Mouse (Mus musculus): Measurements from ENCODE around the gene Mog. TPM values are rescaled to one million over a fixed set of nuclear protein-coding genes. Genes with fewer than 3 reads are reported as not detected.

Gene Mog
- polyA plus RNA-seq, 1 experiment: not detected

DNA sequence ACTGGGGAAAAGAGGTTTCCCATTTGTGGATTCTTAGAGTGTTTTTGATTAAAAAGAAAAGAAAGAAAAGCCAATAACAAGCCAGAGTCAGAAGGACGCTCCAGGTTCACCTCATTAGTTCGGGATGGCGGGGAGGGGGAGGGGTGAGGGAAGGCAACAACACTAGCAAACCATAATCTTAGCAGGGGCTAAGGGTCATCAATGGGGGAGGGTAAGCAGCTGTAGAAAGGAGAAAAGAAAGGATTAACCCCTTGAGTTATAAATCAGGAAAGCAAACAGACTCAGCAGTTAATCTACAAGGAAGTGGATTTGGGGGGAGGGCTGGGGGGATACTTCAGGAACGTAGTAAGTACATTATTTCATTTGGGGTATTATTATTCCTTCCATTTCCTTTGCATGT is 41.4 kb downstream of the Mog start:
- H3K4me3 ChIP-seq (ENCODE audit: insufficient read depth, low read length): no peak overlapping the region
- no peak overlapping the region for H3K27ac ChIP-seq (ENCODE audit: insufficient read depth, low read length)
- no peak for TF ChIP-seq CTCF (IDR thresholded peaks at IDR 0.05; ENCODE audit: borderline replicate concordance, insufficient read depth, low read length)
- TF ChIP-seq POLR2A (IDR thresholded peaks at IDR 0.05; ENCODE audit: low read depth, low read length): no peak
- no peaks in the 10 kb centered on the region for H3K4me1 ChIP-seq (ENCODE audit: control insufficient read depth, insufficient read depth, low read length)

DNA sequence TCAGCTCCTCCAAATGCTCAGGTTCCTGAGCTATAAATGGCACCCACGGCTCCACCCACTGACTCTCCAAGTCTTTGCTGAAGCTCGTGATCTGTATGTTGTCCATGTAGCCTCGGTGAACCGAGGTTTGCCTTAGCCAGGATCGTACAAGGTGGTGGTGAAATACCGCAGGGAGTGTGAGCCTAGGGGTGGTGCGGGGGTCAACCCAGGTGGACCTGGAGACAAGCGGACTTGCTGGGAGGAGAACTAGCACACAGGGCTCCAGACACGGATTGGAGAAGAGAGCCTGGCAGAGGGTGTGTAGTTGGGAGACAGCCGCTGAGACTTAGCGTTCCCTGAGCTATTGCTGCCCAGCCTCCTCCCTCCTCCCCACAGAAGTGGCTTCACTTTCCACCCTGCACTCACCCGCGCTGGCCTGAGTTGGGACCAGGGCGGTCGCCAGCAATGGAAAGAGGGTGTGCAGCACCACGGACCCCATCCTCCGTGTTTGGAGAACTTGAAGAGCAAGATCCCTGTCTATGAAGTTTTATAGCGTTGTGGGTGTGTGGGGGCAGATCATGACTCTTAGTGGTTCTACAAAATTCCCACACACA is 41.9 kb downstream of the Mog start, which contains the start of gene 2410137M14Rik:
Gene 2410137M14Rik (minus strand): TSS at position 17 of the 593 bp plus-strand sequence.
- no peaks in the 10 kb centered on the region for H3K4me1 ChIP-seq (ENCODE audit: control insufficient read depth, insufficient read depth, low read length)
- H3K4me3 ChIP-seq (ENCODE audit: insufficient read depth, low read length): no peak within 1 kb of the TSS
- TF ChIP-seq POLR2A (IDR thresholded peaks at IDR 0.05; ENCODE audit: low read depth, low read length) (no peak), CTCF (IDR thresholded peaks at IDR 0.05; ENCODE audit: borderline replicate concordance, insufficient read depth, low read length) (no peak)
- no peak within 1 kb of the TSS for H3K27ac ChIP-seq (ENCODE audit: insufficient read depth, low read length)

DNA sequence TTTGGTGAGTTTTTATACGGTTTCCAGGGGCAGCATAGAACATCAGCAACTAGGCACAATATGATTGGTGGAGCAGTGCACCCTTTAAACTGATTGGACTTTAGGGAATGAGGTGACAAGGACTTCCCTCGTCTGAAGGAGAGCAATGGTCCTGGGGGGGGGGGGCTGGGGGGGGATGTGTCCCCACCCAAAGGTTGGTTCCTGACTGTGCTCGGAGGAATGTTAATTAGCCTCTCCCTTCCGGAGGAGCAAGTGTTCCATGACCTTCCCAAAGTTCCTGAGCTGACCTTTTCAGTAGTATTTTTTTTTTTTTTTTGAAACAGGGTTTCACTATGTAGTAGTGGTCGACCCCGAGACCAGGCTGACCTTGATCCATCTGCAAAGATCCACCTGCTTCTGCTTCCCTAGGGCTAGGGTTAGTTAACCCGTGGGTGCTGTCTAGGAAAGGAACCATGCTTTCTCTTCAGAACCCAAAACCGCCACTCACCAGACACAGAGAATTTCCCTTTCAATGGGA is 49.9 kb downstream of the Mog start:
- Histone ChIP-seq H3K27ac (ENCODE audit: insufficient read depth, low read length) (no peak overlapping the region), H3K4me3 (ENCODE audit: insufficient read depth, low read length) (no peak overlapping the region), H3K4me1 (ENCODE audit: control insufficient read depth, insufficient read depth, low read length) (no peaks in the 10 kb centered on the region)
- TF ChIP-seq POLR2A (IDR thresholded peaks at IDR 0.05; ENCODE audit: low read depth, low read length) (no peak), CTCF (IDR thresholded peaks at IDR 0.05; ENCODE audit: borderline replicate concordance, insufficient read depth, low read length) (no peak)

DNA sequence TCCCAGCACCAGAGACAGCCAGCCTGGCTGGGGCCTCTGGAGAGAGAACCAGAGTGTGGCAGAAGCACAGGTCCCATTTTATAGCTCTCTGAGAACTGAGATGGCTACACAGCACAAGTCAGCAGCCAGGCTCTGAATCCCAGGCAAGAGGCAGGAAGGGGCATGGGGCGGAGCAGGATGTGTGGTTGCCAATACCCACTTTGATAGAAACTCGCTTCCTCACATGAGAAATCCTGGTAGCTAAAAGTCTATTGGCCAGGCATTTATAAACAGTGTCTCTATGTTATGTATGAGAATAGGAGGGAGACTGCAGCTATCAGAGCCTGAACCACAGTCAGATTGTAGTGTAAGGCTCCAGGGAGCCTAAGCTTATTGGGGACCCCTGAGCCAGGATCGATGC is 50.4 kb downstream of the Mog start:
- Histone ChIP-seq H3K4me3 (ENCODE audit: insufficient read depth, low read length) (no peak overlapping the region), H3K27ac (ENCODE audit: insufficient read depth, low read length) (no peak overlapping the region), H3K4me1 (ENCODE audit: control insufficient read depth, insufficient read depth, low read length) (no peaks in the 10 kb centered on the region)
- TF ChIP-seq POLR2A (IDR thresholded peaks at IDR 0.05; ENCODE audit: low read depth, low read length) (no peak), CTCF (IDR thresholded peaks at IDR 0.05; ENCODE audit: borderline replicate concordance, insufficient read depth, low read length) (no peak)

DNA sequence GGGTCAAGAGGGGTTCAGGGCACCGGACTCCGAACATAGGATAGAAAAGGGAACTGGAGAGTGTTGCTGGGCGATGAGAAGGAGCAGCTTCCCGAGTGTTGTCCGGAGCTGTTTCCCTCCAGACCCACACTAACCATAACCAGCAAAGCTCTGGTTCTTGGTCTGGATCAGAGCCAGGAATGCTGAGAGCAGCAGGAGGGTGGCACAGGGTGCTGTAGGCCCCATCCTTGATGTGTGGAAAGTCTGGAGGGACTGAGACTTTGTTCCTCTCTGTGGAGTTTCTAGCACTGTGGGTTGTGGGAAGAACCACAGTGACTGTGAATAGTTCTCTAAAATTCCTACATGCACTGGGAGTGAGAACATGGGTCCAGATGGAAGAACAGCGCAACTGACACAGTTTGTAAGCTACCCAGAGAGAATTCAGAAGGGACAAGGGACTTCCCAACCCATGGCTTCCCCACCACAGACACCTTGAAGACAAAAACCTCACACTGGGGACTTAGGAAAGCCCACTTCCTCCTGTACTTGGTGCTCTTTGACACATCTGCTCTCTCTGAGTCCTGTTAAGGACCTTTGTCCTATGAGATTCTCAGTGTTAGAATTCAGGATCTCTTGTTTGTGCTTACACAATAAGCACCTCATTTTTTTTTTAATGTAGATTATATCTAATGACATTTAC is 51.9 kb downstream of the Mog start:
- TF ChIP-seq CTCF (IDR thresholded peaks at IDR 0.05; ENCODE audit: borderline replicate concordance, insufficient read depth, low read length): no peak
- no peak for TF ChIP-seq POLR2A (IDR thresholded peaks at IDR 0.05; ENCODE audit: low read depth, low read length)
- H3K27ac ChIP-seq (ENCODE audit: insufficient read depth, low read length): no peak overlapping the region
- no peaks in the 10 kb centered on the region for H3K4me1 ChIP-seq (ENCODE audit: control insufficient read depth, insufficient read depth, low read length)
- no peak overlapping the region for H3K4me3 ChIP-seq (ENCODE audit: insufficient read depth, low read length)

DNA sequence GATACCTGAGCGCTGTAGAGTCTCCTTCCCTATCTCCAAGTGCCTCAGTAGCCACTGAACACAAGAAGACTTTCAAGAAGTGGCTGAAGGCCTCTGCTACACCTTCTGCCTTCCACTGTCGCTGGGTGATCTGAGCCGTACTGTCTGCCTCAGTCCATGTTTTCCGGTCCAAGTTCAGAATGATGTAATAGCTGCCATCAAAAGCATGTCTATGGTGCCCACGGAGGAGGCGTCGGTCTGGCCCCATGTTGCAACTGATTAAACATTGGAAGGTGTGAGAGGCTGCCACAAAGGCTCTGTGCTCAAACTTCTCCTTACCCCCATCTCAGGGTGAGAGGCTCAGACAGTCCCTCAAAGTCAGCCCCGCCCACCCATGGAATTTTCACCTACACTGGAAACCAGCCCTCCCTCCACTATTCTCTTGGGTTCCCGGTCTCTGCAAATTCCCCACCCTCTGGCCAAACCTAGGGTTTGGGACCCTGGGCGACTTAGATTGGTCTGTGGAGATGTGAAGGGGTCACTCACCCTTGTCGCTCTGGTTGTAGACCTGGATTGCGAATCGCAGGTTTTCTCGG is 52.8 kb downstream of the Mog start:
- TF ChIP-seq POLR2A (IDR thresholded peaks at IDR 0.05; ENCODE audit: low read depth, low read length) (no peak), CTCF (IDR thresholded peaks at IDR 0.05; ENCODE audit: borderline replicate concordance, insufficient read depth, low read length) (no peak)
- Histone ChIP-seq H3K4me3 (ENCODE audit: insufficient read depth, low read length) (no peak overlapping the region), H3K4me1 (ENCODE audit: control insufficient read depth, insufficient read depth, low read length) (no peaks in the 10 kb centered on the region), H3K27ac (ENCODE audit: insufficient read depth, low read length) (no peak overlapping the region)

DNA sequence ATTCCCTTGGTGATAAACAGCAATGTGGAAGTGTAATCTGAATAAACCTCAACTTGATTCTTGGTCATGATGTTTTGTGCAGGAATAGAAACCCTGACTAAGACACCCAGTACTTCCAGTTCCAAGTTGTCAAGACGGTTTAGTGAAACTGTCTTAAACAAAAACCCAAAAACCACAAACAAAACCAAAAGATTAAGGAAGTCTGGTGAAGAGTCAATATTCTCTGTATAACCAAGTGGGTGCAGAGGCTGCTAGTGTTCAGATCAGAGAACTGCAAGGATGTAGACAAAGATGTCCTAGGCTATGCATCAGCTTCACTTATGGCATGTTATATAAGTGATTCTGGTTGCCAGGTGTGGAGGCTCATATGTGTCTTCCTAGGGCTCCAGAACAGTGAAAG is 56.3 kb downstream of the Mog start:
- Histone ChIP-seq H3K4me1 (ENCODE audit: control insufficient read depth, insufficient read depth, low read length) (no peaks in the 10 kb centered on the region), H3K4me3 (ENCODE audit: insufficient read depth, low read length) (no peak overlapping the region), H3K27ac (ENCODE audit: insufficient read depth, low read length) (no peak overlapping the region)
- TF ChIP-seq POLR2A (IDR thresholded peaks at IDR 0.05; ENCODE audit: low read depth, low read length) (no peak), CTCF (IDR thresholded peaks at IDR 0.05; ENCODE audit: borderline replicate concordance, insufficient read depth, low read length) (no peak)

DNA sequence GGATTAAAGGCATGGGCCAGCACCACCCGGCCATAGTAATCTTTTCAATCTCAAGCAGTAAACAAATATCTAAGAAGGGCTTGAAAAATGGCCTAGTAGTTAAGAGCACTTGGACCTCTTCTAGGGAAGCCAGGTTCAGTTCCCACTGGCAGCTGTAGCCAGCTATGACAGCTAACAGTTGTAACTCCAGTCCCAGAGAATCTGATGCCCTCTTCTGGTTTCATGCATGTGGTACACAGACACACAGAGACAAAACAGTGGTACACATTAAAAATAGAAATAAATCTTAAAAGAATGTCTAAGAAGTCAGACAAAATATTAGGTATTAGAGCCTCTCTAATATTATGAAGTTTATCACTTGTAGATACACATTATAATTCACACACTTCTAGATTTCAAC is 62.1 kb downstream of the Mog start:
- Histone ChIP-seq H3K27ac (ENCODE audit: insufficient read depth, low read length) (no peak overlapping the region), H3K4me1 (ENCODE audit: control insufficient read depth, insufficient read depth, low read length) (0 out of 2 replicates have a peak, but pooled peaks cover 3% of the 10 kb centered on the region), H3K4me3 (ENCODE audit: insufficient read depth, low read length) (no peak overlapping the region)
- TF ChIP-seq CTCF (IDR thresholded peaks at IDR 0.05; ENCODE audit: borderline replicate concordance, insufficient read depth, low read length) (no peak), POLR2A (IDR thresholded peaks at IDR 0.05; ENCODE audit: low read depth, low read length) (no peak)

Other genes with a start within 250 kb of the Mog start
- gene H2-M10.6, start 211.2 kb downstream of the Mog start, polyA plus RNA-seq (2011; ENCODE audit: insufficient read length, low read depth, missing spikeins): not detected in 2 replicates
- 46.6 and 49.5 TPM in 2 replicates for gene Trim26, start 186.3 kb downstream of the Mog start, polyA plus RNA-seq (2011; ENCODE audit: insufficient read length, low read depth, missing spikeins)
- gene Trim15, start 156.2 kb downstream of the Mog start, polyA plus RNA-seq (2011; ENCODE audit: insufficient read length, low read depth, missing spikeins): not detected in 2 replicates
- not detected in 2 replicates for gene Trim10, start 153.8 kb downstream of the Mog start, polyA plus RNA-seq (2011; ENCODE audit: insufficient read length, low read depth, missing spikeins)
- not detected in 2 replicates for gene Trim40, start 133.3 kb downstream of the Mog start, polyA plus RNA-seq (2011; ENCODE audit: insufficient read length, low read depth, missing spikeins)
- not detected in 2 replicates for gene Trim31, start 125.3 kb downstream of the Mog start, polyA plus RNA-seq (2011; ENCODE audit: insufficient read length, low read depth, missing spikeins)
- gene Rnf39, start 80.5 kb downstream of the Mog start, polyA plus RNA-seq (2011; ENCODE audit: insufficient read length, low read depth, missing spikeins): 0.44 and 0.92 TPM in 2 replicates
- 60.4 and 65.2 TPM in 2 replicates for gene Ppp1r11, start 71.7 kb downstream of the Mog start, polyA plus RNA-seq (2011; ENCODE audit: insufficient read length, low read depth, missing spikeins)
- gene Znrd1, start 64.8 kb downstream of the Mog start, polyA plus RNA-seq (2011; ENCODE audit: insufficient read length, low read depth, missing spikeins): 37.8 and 55.0 TPM in 2 replicates
- 9.0 and 11.6 TPM in 2 replicates for gene Znrd1as, start 64.8 kb downstream of the Mog start, polyA plus RNA-seq (2011; ENCODE audit: insufficient read length, low read depth, missing spikeins)
- not detected in 2 replicates for gene 2410137M14Rik, start 42.2 kb downstream of the Mog start, polyA plus RNA-seq (2011; ENCODE audit: insufficient read length, low read depth, missing spikeins)
- gene H2-M5, start 33.9 kb downstream of the Mog start, polyA plus RNA-seq (2011; ENCODE audit: insufficient read length, low read depth, missing spikeins): 0.51 and 1.1 TPM in 2 replicates
- gene Zfp57, start 22.2 kb downstream of the Mog start, polyA plus RNA-seq (2011; ENCODE audit: insufficient read length, low read depth, missing spikeins): 67.2 and 80.0 TPM in 2 replicates
- 49.1 and 56.8 TPM in 2 replicates for gene Gabbr1, start 22.6 kb upstream of the Mog start, polyA plus RNA-seq (2011; ENCODE audit: insufficient read length, low read depth, missing spikeins)
- gene Olfr90, start 65.1 kb upstream of the Mog start, polyA plus RNA-seq (2011; ENCODE audit: insufficient read length, low read depth, missing spikeins): not detected in 2 replicates
- gene Olfr91, start 74.9 kb upstream of the Mog start, polyA plus RNA-seq (2011; ENCODE audit: insufficient read length, low read depth, missing spikeins): not detected in 2 replicates
- gene Olfr92, start 96.7 kb upstream of the Mog start, polyA plus RNA-seq (2011; ENCODE audit: insufficient read length, low read depth, missing spikeins): not detected in 2 replicates
- gene Olfr93, start 138.1 kb upstream of the Mog start, polyA plus RNA-seq (2011; ENCODE audit: insufficient read length, low read depth, missing spikeins): not detected in 2 replicates
- gene Ubd, start 170.5 kb upstream of the Mog start, polyA plus RNA-seq (2011; ENCODE audit: insufficient read length, low read depth, missing spikeins): not detected in 2 replicates
- gene Olfr94, start 177.6 kb upstream of the Mog start, polyA plus RNA-seq (2011; ENCODE audit: insufficient read length, low read depth, missing spikeins): not detected in 2 replicates
- not detected in 2 replicates for gene Olfr95, start 189.7 kb upstream of the Mog start, polyA plus RNA-seq (2011; ENCODE audit: insufficient read length, low read depth, missing spikeins)
- not detected in 2 replicates for gene Olfr96, start 196.7 kb upstream of the Mog start, polyA plus RNA-seq (2011; ENCODE audit: insufficient read length, low read depth, missing spikeins)
- not detected in 2 replicates for gene Olfr97, start 213.9 kb upstream of the Mog start, polyA plus RNA-seq (2011; ENCODE audit: insufficient read length, low read depth, missing spikeins)
- gene Olfr98, start 240.4 kb upstream of the Mog start, polyA plus RNA-seq (2011; ENCODE audit: insufficient read length, low read depth, missing spikeins): not detected in 2 replicates
- gene H2-M3, start 246.8 kb upstream of the Mog start, polyA plus RNA-seq (2011; ENCODE audit: insufficient read length, low read depth, missing spikeins): 5.3 and 5.7 TPM in 2 replicates

Measured in embryonic fibroblast, embryonic 13.5 days (primary cell).